Mouse (Mus musculus) bone marrow, adult 2 months (tissue): ENCODE data around the gene Slc44a5. TPM values are rescaled to one million over a fixed set of nuclear protein-coding genes. Genes with fewer than 3 reads are reported as not detected.

Experiments used
- H3K27ac ChIP-seq: fragments of 200-500 bp; 2 replicates; pipeline ENCODE4 v1.5.1; 2012; ENCODE audit warnings: low read depth, mild to moderate bottlenecking, control low read depth, inconsistent platforms, low read length; ENCODE audit not compliant: control insufficient read depth, poor library complexity, insufficient read depth
- H3K4me1 ChIP-seq: fragments of 200-500 bp; 2 replicates; pipeline ENCODE4 v1.6.1; 2011; ENCODE audit warnings: low read length; ENCODE audit not compliant: control insufficient read depth, insufficient read depth
- H3K4me3 ChIP-seq: fragments of 200-500 bp; replicated peaks from 2 replicates; pipeline ENCODE3; 2011; ENCODE audit warnings: mild to moderate bottlenecking, low read depth, low read length, control low read depth; ENCODE audit not compliant: control insufficient read depth
- CTCF ChIP-seq: fragments of 200-500 bp; IDR thresholded peaks from 2 replicates; pipeline ENCODE4 v1.5.1; 2011; ENCODE audit warnings: low read length, control low read depth; ENCODE audit not compliant: control insufficient read depth, insufficient read depth
- POLR2A ChIP-seq: fragments of 200-500 bp; IDR thresholded peaks from 2 replicates; pipeline ENCODE4 v1.6.1; 2011; ENCODE audit warnings: low read depth, mild to moderate bottlenecking, control low read depth, low read length, borderline replicate concordance; ENCODE audit not compliant: control insufficient read depth
- WGBS: fragments of 180-500 bp; shearing (Covaris S2); methylation state at CpG from one replicate; pipeline ENCODE4 v1.1.7; 2018; 5-methylcytosine and 5-hydroxymethylcytosine counted together
- polyA plus RNA-seq: library from polyadenylated mRNA; stranded (reverse); fragments of >200 nt; gene quantifications from 2 replicates; pipeline ENCODE4 v1.2.4, GENCODE M21; 2011; ENCODE audit warnings: low replicate concordance; ENCODE audit not compliant: missing spikeins, insufficient read depth, insufficient read length

Slc44a5 gene
- polyA plus RNA-seq, 1 experiment = not detected

DNA sequence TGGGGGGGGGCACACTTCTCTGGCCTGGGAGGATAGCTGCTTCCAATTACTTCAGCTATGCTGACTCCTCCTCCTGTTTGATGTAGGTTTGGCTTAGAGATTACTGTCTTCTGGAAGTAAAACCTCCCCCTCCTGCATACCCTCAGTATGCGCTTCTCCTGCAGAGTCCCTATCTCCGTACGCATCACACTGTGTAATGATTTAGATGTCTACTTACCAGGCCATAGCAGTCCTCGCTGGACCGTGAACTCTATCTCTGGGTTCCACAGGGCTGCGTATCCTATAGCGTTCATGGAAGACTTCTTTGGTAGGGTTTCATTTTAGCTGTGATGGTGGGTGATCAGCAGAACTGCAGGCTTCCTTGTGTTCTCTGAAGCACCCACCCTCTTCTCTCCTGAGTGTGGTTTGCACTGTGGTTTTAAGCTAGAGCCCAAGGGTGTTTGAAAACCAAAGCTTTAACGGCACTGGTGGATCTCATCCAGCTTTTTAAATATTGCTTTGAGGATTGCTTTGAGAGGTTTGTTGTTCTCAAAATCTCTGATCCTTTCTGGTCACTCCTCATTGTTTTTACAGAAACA, 120.6 kb downstream of the Slc44a5 start:
- H3K4me1 ChIP-seq = no peaks in the 10 kb centered on the region; the same call in 1 of the 2 replicates
- H3K4me3 ChIP-seq = no peak overlapping the region
- TF ChIP-seq CTCF = no peak
- TF ChIP-seq POLR2A = no peak
- H3K27ac ChIP-seq = no peak overlapping the region
- 17% methylated on average over 8 of the region's 8 CpGs for WGBS

DNA sequence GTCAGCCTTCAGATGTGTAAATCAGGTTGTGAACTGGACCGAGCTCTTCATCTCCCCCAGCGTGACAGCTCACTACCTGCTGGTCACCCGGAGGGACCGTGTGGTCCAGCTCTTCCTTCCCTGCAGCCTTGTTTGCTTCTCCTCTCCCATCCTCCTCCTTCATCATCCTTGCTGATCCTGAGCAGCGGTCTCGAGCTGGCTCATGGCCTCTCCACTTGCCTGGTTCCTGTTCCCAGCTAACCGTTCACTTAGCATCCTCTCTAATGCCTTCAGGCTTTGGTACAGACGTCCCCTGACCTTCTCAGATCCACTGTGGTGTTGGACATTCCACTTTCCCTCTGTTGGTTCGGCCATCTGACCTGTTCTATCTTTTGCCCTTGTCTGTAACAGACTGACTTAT, 128.4 kb downstream of the Slc44a5 start:
- Histone ChIP-seq H3K4me1 (no peaks in the 10 kb centered on the region), H3K4me3 (no peak overlapping the region), H3K27ac (no peak overlapping the region)
- 77% methylated on average over 9 of the region's 9 CpGs for WGBS
- TF ChIP-seq POLR2A (no peak), CTCF (no peak)

GRCm38 (mm10) chr3:154110528-154110927, 137.3 kb downstream of the Slc44a5 start:
- no peaks in the 10 kb centered on the region for H3K4me1 ChIP-seq
- no peak for TF ChIP-seq CTCF
- no peak for TF ChIP-seq POLR2A
- WGBS = 63% methylated on average over 5 of the region's 5 CpGs
- no peak overlapping the region for H3K4me3 ChIP-seq
- H3K27ac ChIP-seq = no peak overlapping the region

DNA sequence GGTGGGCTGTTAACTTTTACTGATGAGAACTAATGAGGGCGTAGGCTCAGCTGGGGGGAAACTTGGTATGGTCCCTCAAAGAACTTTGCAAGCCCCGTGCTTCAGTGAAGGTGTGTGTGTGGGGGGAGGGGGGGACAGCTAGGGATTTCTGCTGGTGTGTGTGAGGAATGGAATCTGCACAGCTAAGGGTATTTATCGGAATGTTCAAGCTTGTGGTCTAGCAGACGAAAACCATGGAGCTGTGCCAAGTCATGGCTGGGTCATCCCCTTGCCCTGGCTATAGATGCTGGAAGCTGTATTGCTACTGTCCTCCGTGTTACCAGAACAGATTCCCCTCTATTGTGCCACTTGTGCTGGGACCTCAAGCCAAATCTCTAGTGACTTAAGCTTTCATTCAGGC, 138.0 kb downstream of the Slc44a5 start:
- TF ChIP-seq CTCF (no peak), POLR2A (no peak)
- H3K27ac ChIP-seq = no peak overlapping the region
- 73% methylated on average over 5 of the region's 5 CpGs for WGBS
- no peak overlapping the region for H3K4me3 ChIP-seq
- H3K4me1 ChIP-seq = no peaks in the 10 kb centered on the region

GRCm38 (mm10) chr3:154114991-154115390, 141.8 kb downstream of the Slc44a5 start:
- 75% methylated on average over 9 of the region's 9 CpGs for WGBS

DNA sequence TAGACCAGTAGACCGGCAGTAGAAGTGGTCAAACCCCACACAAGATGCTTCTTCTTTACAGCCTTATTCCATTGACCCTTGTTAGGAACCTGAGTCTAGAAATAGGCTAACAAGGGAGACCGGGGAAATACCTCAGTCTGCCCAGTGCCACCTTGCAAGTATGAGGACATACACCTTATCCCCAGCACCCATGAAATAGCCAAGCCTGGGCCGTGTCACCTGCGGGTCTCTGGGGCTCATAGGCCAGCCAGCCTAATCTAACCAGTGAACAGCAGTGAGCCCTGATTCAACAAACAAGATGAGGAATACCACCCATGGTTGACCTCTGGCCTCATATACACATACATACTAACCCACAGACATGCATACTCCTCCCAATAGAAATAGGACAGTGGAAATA, 142.2 kb downstream of the Slc44a5 start:
- H3K4me1 ChIP-seq = no peaks in the 10 kb centered on the region
- WGBS = 78% methylated on average over 4 of the region's 4 CpGs
- H3K4me3 ChIP-seq = no peak overlapping the region
- TF ChIP-seq CTCF = no peak
- no peak for TF ChIP-seq POLR2A
- H3K27ac ChIP-seq = no peak overlapping the region

More at GRCm38 (mm10) chr3:154114991-154115390, 141.8 kb downstream of the Slc44a5 start:
- Histone ChIP-seq H3K27ac (no peak overlapping the region), H3K4me3 (no peak overlapping the region), H3K4me1 (no peaks in the 10 kb centered on the region)
- TF ChIP-seq CTCF = no peak
- TF ChIP-seq POLR2A = no peak

GRCm38 (mm10) chr3:154116000-154116399, 142.8 kb downstream of the Slc44a5 start:
- no peak overlapping the region for H3K4me3 ChIP-seq
- 86% methylated on average over 5 of the region's 5 CpGs for WGBS
- no peak for TF ChIP-seq POLR2A
- TF ChIP-seq CTCF = no peak
- H3K4me1 ChIP-seq = no peaks in the 10 kb centered on the region
- no peak overlapping the region for H3K27ac ChIP-seq

- no peak for TF ChIP-seq CTCF
- TF ChIP-seq POLR2A = no peak
- Histone ChIP-seq H3K4me1 (no peaks in the 10 kb centered on the region), H3K4me3 (no peak overlapping the region), H3K27ac (no peak overlapping the region)
- 74% methylated on average over 6 of the region's 6 CpGs for WGBS
Observed at GRCm38 (mm10) chr3:154118992-154119603, 145.9 kb downstream of the Slc44a5 start.

DNA sequence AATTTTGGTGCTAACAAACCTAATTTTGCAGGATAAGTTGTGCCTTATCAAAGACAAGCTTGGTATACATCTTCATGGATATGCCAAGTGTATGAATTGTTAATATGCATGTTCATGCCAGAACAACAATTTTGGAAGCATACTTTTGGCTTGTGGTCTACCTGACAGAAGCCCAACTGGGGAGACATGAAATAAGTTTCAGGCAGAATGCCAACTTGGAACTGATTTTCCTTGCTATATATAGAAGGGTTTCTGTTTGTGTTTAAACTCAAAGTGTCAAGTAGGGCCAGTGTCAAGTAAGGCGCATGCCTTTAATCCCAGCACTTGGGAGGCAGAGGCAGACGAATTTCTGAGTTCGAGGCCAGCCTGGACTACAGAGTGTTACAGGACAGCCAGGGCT, 149.3 kb downstream of the Slc44a5 start:
- Histone ChIP-seq H3K27ac (no peak overlapping the region), H3K4me1 (no peaks in the 10 kb centered on the region), H3K4me3 (no peak overlapping the region)
- TF ChIP-seq POLR2A (no peak), CTCF (no peak)
- WGBS = 79% methylated on average over 3 of the region's 3 CpGs
